Mouse (Mus musculus) embryonic facial prominence, embryonic 11.5 days (tissue): ENCODE measurements around the gene Bmx. TPM values are rescaled to one million over a fixed set of nuclear protein-coding genes. Genes with fewer than 3 reads are reported as not detected.

ENCODE experiments used
- ATAC-seq: fragments of 200-750 bp; cut with Nextera tagmentation; replicated peaks from 2 replicates; pipeline ENCODE4 v1.8.0; 2017; ENCODE audit warnings: low read depth; ENCODE audit not compliant: insufficient number of reproducible peaks, low FRiP score, low TSS enrichment
- DNase-seq: peaks from one replicate; pipeline ENCODE4 v3.0.0-alpha.2; 2015; ENCODE audit warnings: low spot score
- H3K27ac ChIP-seq: fragments of 300-500 bp; sonication (generic); replicated peaks from 2 replicates; pipeline ENCODE4 v1.5.1; 2014; ENCODE audit warnings: mild to moderate bottlenecking, low read depth, low read length, control low read depth
- H3K27me3 ChIP-seq: fragments of 300-500 bp; sonication (generic); 2 replicates; pipeline ENCODE4 v1.6.1; 2014; ENCODE audit warnings: mild to moderate bottlenecking, low read length, moderate library complexity, mixed read lengths; ENCODE audit not compliant: control insufficient read depth, insufficient read depth
- H3K36me3 ChIP-seq: fragments of 300-500 bp; sonication (generic); replicated peaks from 2 replicates; pipeline ENCODE4 v1.6.1; 2014; ENCODE audit warnings: low read depth, mild to moderate bottlenecking, low read length, moderate library complexity, mixed read lengths; ENCODE audit not compliant: control insufficient read depth, insufficient read depth
- H3K4me1 ChIP-seq: fragments of 300-500 bp; sonication (generic); 2 replicates; pipeline ENCODE4 v1.6.1; 2014; ENCODE audit warnings: low read length, mixed read lengths; ENCODE audit not compliant: control insufficient read depth, insufficient read depth
- H3K4me2 ChIP-seq: fragments of 300-500 bp; sonication (generic); 2 replicates; pipeline ENCODE4 v1.6.1; 2014; ENCODE audit warnings: low read depth, mild to moderate bottlenecking, control low read depth, low read length, moderate library complexity
- H3K4me3 ChIP-seq: fragments of 300-500 bp; sonication (generic); 2 replicates; pipeline ENCODE4 v1.5.1; 2014; ENCODE audit warnings: low read depth, low read length, control low read depth
- H3K9ac ChIP-seq: fragments of 300-500 bp; sonication (generic); replicated peaks from 2 replicates; pipeline ENCODE4 v1.6.1; 2014; ENCODE audit warnings: mild to moderate bottlenecking, control low read depth, low read length
- H3K9me3 ChIP-seq: fragments of 300-500 bp; sonication (generic); replicated peaks from 2 replicates; pipeline ENCODE4 v1.6.1; 2016; ENCODE audit warnings: mild to moderate bottlenecking, low read length, inconsistent platforms, mixed read lengths; ENCODE audit not compliant: control insufficient read depth
- WGBS: fragments of 180-500 bp; shearing (Covaris S2); extraction: QIAGEN DNeasy Blood & Tissue Kit; methylation state at CpG from one replicate; pipeline ENCODE4 v1.1.7; 2014; 5-methylcytosine and 5-hydroxymethylcytosine counted together
- polyA plus RNA-seq: library from polyadenylated mRNA; unstranded; fragments of >200 nt; fragmentation: Nextera tagmentation; extraction: Ambion mirVana; gene quantifications from 2 replicates; pipeline ENCODE4 v1.2.1, GENCODE M21; 2014

The Bmx gene
- polyA plus RNA-seq, 1 experiment from 2014 or later, result 0.59 TPM

GRCm38 (mm10) chrX:164221989-164222388, 36.0 kb downstream of the Bmx start:
- WGBS, result 74% methylated on average over 2 of the region's 2 CpGs
- H3K36me3 ChIP-seq, result no peaks in the 10 kb centered on the region
- H3K9ac ChIP-seq, result no peak overlapping the region
- no peak overlapping the region for H3K4me3 ChIP-seq
- H3K9me3 ChIP-seq, result no peaks in the 10 kb centered on the region
- no peaks in the 10 kb centered on the region for H3K27me3 ChIP-seq
- ATAC-seq (no peak), DNase-seq (no peak)
- H3K27ac ChIP-seq, result no peak overlapping the region
- no peaks in the 10 kb centered on the region for H3K4me1 ChIP-seq
- H3K4me2 ChIP-seq, result no peak overlapping the region

DNA sequence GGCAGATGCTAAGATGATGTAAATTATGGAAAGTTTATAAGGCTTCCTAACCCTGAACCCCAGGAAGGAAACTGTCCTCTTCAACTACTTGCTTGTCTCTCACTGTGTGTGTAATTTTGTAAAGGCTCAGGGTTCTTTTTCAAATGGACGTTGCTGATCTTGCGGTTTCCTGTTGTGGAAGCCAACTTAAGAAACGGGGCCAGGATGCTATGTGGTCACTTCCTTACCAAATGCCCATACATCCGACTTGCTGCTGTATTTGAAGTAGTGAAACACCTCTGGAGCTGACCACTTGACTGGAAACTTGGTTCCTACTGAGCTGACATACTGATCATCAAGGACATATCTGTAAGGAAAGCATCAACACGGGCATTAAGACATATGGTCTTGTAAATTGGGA, 57.4 kb downstream of the Bmx start:
- Histone ChIP-seq H3K9me3 (no peaks in the 10 kb centered on the region), H3K36me3 (no peaks in the 10 kb centered on the region), H3K27me3 (no peaks in the 10 kb centered on the region), H3K4me1 (no peaks in the 10 kb centered on the region), H3K27ac (no peak overlapping the region), H3K4me3 (no peak overlapping the region), H3K9ac (no peak overlapping the region), H3K4me2 (no peak overlapping the region)
- no peak for ATAC-seq
- 72% methylated on average over 5 of the region's 5 CpGs for WGBS
- DNase-seq, result no peak

- 82% methylated on average over 2 of the region's 2 CpGs for WGBS
- Histone ChIP-seq H3K9ac (no peak overlapping the region), H3K4me1 (no peaks in the 10 kb centered on the region), H3K36me3 (no peaks in the 10 kb centered on the region), H3K27me3 (no peaks in the 10 kb centered on the region), H3K27ac (no peak overlapping the region), H3K9me3 (no peaks in the 10 kb centered on the region), H3K4me3 (no peak overlapping the region), H3K4me2 (no peak overlapping the region)
- no peak for DNase-seq
- no peak for ATAC-seq
Measured at GRCm38 (mm10) chrX:164197679-164198078, 60.3 kb downstream of the Bmx start.

DNA sequence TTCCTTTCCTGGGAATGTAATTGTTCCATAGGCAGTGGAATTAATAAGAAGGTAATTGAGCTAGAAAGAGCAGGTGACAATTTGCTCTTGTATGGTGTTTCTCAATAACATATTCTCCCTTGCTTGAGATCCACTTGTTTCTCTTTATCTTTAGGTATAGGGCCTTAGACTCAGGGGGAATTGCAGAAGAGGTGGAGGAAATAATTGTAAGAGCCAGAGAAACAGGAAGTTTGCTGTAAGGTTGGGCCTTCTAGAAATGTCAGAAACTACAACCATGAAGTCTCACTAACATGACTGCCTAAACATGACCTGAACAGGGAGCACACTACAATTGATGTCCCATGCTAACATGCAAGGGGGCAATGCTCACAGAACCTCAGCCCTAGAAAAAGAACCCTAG, 68.1 kb downstream of the Bmx start:
- no peaks in the 10 kb centered on the region for H3K4me1 ChIP-seq
- no peak overlapping the region for H3K9ac ChIP-seq
- DNase-seq (no peak), ATAC-seq (no peak)
- H3K27me3 ChIP-seq, result no peaks in the 10 kb centered on the region
- H3K9me3 ChIP-seq, result no peaks in the 10 kb centered on the region
- H3K4me3 ChIP-seq, result no peak overlapping the region
- H3K27ac ChIP-seq, result no peak overlapping the region
- no peaks in the 10 kb centered on the region for H3K36me3 ChIP-seq
- no peak overlapping the region for H3K4me2 ChIP-seq

GRCm38 (mm10) chrX:164183844-164184243, 74.1 kb downstream of the Bmx start:
- H3K4me2 ChIP-seq, result no peak overlapping the region
- no peak for ATAC-seq
- H3K4me1 ChIP-seq, result no peaks in the 10 kb centered on the region
- no peaks in the 10 kb centered on the region for H3K9me3 ChIP-seq
- H3K27me3 ChIP-seq, result no peaks in the 10 kb centered on the region
- 28% methylated on average over 3 of the region's 3 CpGs for WGBS
- no peak overlapping the region for H3K4me3 ChIP-seq
- DNase-seq, result peak; percentile 75
- H3K36me3 ChIP-seq, result no peaks in the 10 kb centered on the region
- no peak overlapping the region for H3K27ac ChIP-seq
- H3K9ac ChIP-seq, result no peak overlapping the region

DNA sequence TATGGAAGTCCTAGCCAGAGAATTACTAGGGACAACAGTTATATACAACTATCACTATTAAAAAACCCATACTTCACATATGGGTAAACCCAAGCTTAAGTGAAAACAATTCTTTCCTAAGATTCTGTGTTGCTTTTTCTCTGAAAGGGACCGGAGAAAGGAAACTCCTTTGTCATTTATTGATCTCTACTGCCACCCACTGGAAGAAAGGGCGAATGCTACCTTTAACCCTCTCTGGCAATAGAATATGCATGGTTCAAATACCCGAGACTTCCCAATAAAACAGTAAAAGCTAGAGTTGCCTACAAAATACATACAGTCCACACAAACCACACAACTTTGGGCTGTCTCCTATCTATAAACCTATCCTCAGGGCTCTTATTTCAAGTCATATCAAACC, 78.2 kb downstream of the Bmx start:
- H3K9ac ChIP-seq, result no peak overlapping the region
- no peaks in the 10 kb centered on the region for H3K4me1 ChIP-seq
- ATAC-seq (no peak), DNase-seq (peak; percentile 78)
- H3K27me3 ChIP-seq, result no peaks in the 10 kb centered on the region
- no peak overlapping the region for H3K27ac ChIP-seq
- 12% methylated on average over 3 of the region's 3 CpGs for WGBS
- no peak overlapping the region for H3K4me3 ChIP-seq
- H3K4me2 ChIP-seq, result no peak overlapping the region
- H3K36me3 ChIP-seq, result no peaks in the 10 kb centered on the region
- H3K9me3 ChIP-seq, result no peaks in the 10 kb centered on the region

- DNase-seq (no peak), ATAC-seq (no peak)
- H3K4me3 ChIP-seq, result no peak overlapping the region
- H3K36me3 ChIP-seq, result no peaks in the 10 kb centered on the region
- WGBS, result 84% methylated on average over 2 of the region's 2 CpGs
- H3K9ac ChIP-seq, result no peak overlapping the region
- no peaks in the 10 kb centered on the region for H3K4me1 ChIP-seq
- no peaks in the 10 kb centered on the region for H3K27me3 ChIP-seq
- no peaks in the 10 kb centered on the region for H3K9me3 ChIP-seq
- no peak overlapping the region for H3K4me2 ChIP-seq
- no peak overlapping the region for H3K27ac ChIP-seq
Measured at GRCm38 (mm10) chrX:164178856-164179255, 79.1 kb downstream of the Bmx start.

- H3K27me3 ChIP-seq, result no peaks in the 10 kb centered on the region
Measured at GRCm38 (mm10) chrX:164175780-164176179, 82.2 kb downstream of the Bmx start.

More at GRCm38 (mm10) chrX:164175780-164176179, 82.2 kb downstream of the Bmx start:
- Histone ChIP-seq H3K9me3 (no peaks in the 10 kb centered on the region), H3K36me3 (no peaks in the 10 kb centered on the region), H3K9ac (no peak overlapping the region), H3K4me3 (no peak overlapping the region), H3K27ac (no peak overlapping the region), H3K4me1 (no peaks in the 10 kb centered on the region), H3K4me2 (no peak overlapping the region)
- DNase-seq (no peak), ATAC-seq (no peak)
- WGBS, result 52% methylated on average over 2 of the region's 2 CpGs
